Mouse (Mus musculus) hindbrain, embryonic 16.5 days (tissue): ENCODE measurements around the gene Gbx1. TPM values are rescaled to one million over a fixed set of nuclear protein-coding genes. Genes with fewer than 3 reads are reported as not detected.

ENCODE experiments used
- ATAC-seq: fragments of 200-750 bp; cut with Nextera tagmentation; 2 replicates; pipeline ENCODE4 v1.8.0; 2017; ENCODE audit warnings: moderate TSS enrichment, moderate library complexity
- H3K27ac ChIP-seq: fragments of 300-500 bp; sonication (generic); 2 replicates; pipeline ENCODE4 v1.5.1; 2014; ENCODE audit warnings: low read depth, mild to moderate bottlenecking, control low read depth, low read length, moderate library complexity
- H3K27me3 ChIP-seq: fragments of 300-500 bp; sonication (generic); replicated peaks from 2 replicates; pipeline ENCODE4 v1.6.1; 2014; ENCODE audit warnings: low read length; ENCODE audit not compliant: control insufficient read depth, insufficient read depth
- H3K36me3 ChIP-seq: fragments of 300-500 bp; sonication (generic); 2 replicates; pipeline ENCODE4 v1.6.1; 2014; ENCODE audit warnings: mild to moderate bottlenecking, low read length, moderate library complexity, mixed read lengths; ENCODE audit not compliant: control insufficient read depth, insufficient read depth
- H3K4me1 ChIP-seq: fragments of 300-500 bp; sonication (generic); 2 replicates; pipeline ENCODE4 v1.6.1; 2014; ENCODE audit warnings: low read depth, low read length; ENCODE audit not compliant: control insufficient read depth, insufficient read depth
- H3K4me2 ChIP-seq: fragments of 300-500 bp; sonication (generic); 2 replicates; pipeline ENCODE4 v1.6.1; 2014; ENCODE audit warnings: mild to moderate bottlenecking, low read length, control low read depth, moderate library complexity
- H3K4me3 ChIP-seq: fragments of 300-500 bp; sonication (generic); 2 replicates; pipeline ENCODE4 v1.5.1; 2014; ENCODE audit warnings: mild to moderate bottlenecking, low read length, control low read depth, moderate library complexity
- H3K9ac ChIP-seq: fragments of 300-500 bp; sonication (generic); 2 replicates; pipeline ENCODE4 v1.6.1; 2014; ENCODE audit warnings: low read depth, mild to moderate bottlenecking, control low read depth, low read length, moderate library complexity
- H3K9me3 ChIP-seq: fragments of 300-500 bp; sonication (generic); 2 replicates; pipeline ENCODE4 v1.6.1; 2014; ENCODE audit warnings: mild to moderate bottlenecking, low read length, moderate library complexity; ENCODE audit not compliant: control insufficient read depth
- WGBS: fragments of 180-500 bp; shearing (Covaris S2); extraction: QIAGEN DNeasy Blood & Tissue Kit; methylation state at CpG from one replicate; pipeline ENCODE4 v1.1.7; 2014; 5-methylcytosine and 5-hydroxymethylcytosine counted together
- polyA plus RNA-seq: library from polyadenylated mRNA; unstranded; fragments of >200 nt; fragmentation: Nextera tagmentation; extraction: Ambion mirVana; gene quantifications from 2 replicates; pipeline ENCODE4 v1.2.1, GENCODE M21; 2015

The Gbx1 gene
- polyA plus RNA-seq, 1 experiment from 2014 or later: 3.0 TPM

- H3K36me3 ChIP-seq: peaks cover 15% of the 10 kb centered on the region
- WGBS: 3% methylated on average over 53 of the region's 67 CpGs
- peaks cover 26% of the 10 kb centered on the region for H3K4me1 ChIP-seq
- H3K27me3 ChIP-seq: peaks cover 2% of the 10 kb centered on the region; the same call in 1 of the 2 replicates
- no peak for ATAC-seq
- H3K4me3 ChIP-seq: peak overlapping the region; percentile 30
- H3K9ac ChIP-seq: peak overlapping the region; percentile 55
- no peaks in the 10 kb centered on the region for H3K9me3 ChIP-seq
- H3K27ac ChIP-seq: no peak overlapping the region
- H3K4me2 ChIP-seq: peak overlapping the region; percentile 51
Measured at GRCm38 (mm10) chr5:24474723-24475261, 52.2 kb downstream of the Gbx1 start.

GRCm38 (mm10) chr5:24474025-24474722 lies 52.8 kb downstream of the Gbx1 start:
- Histone ChIP-seq H3K9ac (peak overlapping the region; percentile 55), H3K27ac (no peak overlapping the region), H3K27me3 (peaks cover 2% of the 10 kb centered on the region; the same call in 1 of the 2 replicates), H3K9me3 (no peaks in the 10 kb centered on the region), H3K4me1 (peaks cover 26% of the 10 kb centered on the region), H3K4me3 (peak overlapping the region; percentile 30), H3K36me3 (peaks cover 12% of the 10 kb centered on the region; the same call in 1 of the 2 replicates), H3K4me2 (peak overlapping the region; percentile 51)
- WGBS: 8% methylated on average over 55 of the region's 77 CpGs
- no peak for ATAC-seq

- H3K27me3 ChIP-seq: peaks cover 2% of the 10 kb centered on the region; the same call in 1 of the 2 replicates
- ATAC-seq: 0 out of 2 replicates have a peak, but pooled peaks have one; percentile 12
- H3K9me3 ChIP-seq: no peaks in the 10 kb centered on the region
- H3K9ac ChIP-seq: no peak overlapping the region
- 57% methylated on average over 6 of the region's 7 CpGs for WGBS
- no peak overlapping the region for H3K27ac ChIP-seq
- H3K4me1 ChIP-seq: peaks cover 26% of the 10 kb centered on the region
- H3K36me3 ChIP-seq: 0 out of 2 replicates have a peak, but pooled peaks cover 5% of the 10 kb centered on the region
- no peak overlapping the region for H3K4me2 ChIP-seq
- no peak overlapping the region for H3K4me3 ChIP-seq
Measured at GRCm38 (mm10) chr5:24472884-24473619, 54.0 kb downstream of the Gbx1 start.

- Histone ChIP-seq H3K4me1 (peaks cover 32% of the 10 kb centered on the region), H3K9ac (no peak overlapping the region), H3K4me3 (no peak overlapping the region), H3K4me2 (no peak overlapping the region), H3K36me3 (no peaks in the 10 kb centered on the region), H3K27ac (no peak overlapping the region), H3K27me3 (peaks cover 2% of the 10 kb centered on the region; the same call in 1 of the 2 replicates), H3K9me3 (no peaks in the 10 kb centered on the region)
- ATAC-seq: peak; percentile 73
- 14% methylated on average over 5 of the region's 5 CpGs for WGBS
Measured at GRCm38 (mm10) chr5:24470600-24470999, 56.4 kb downstream of the Gbx1 start.

GRCm38 (mm10) chr5:24466762-24467161 lies 60.2 kb downstream of the Gbx1 start:
- Histone ChIP-seq H3K4me1 (peaks cover 12% of the 10 kb centered on the region), H3K27me3 (no peaks in the 10 kb centered on the region), H3K9me3 (no peaks in the 10 kb centered on the region), H3K4me3 (no peak overlapping the region), H3K4me2 (no peak overlapping the region), H3K27ac (no peak overlapping the region; the same call in 1 of the 2 replicates), H3K36me3 (no peaks in the 10 kb centered on the region), H3K9ac (0 out of 2 replicates have a peak overlapping the region, but pooled peaks have one; percentile 23)
- ATAC-seq: 0 out of 2 replicates have a peak, but pooled peaks have one; percentile 9
- WGBS: 32% methylated on average over 12 of the region's 12 CpGs

- ATAC-seq: no peak
- Histone ChIP-seq H3K4me2 (peak overlapping the region; percentile 27), H3K27me3 (no peaks in the 10 kb centered on the region), H3K9ac (no peak overlapping the region), H3K9me3 (no peaks in the 10 kb centered on the region), H3K36me3 (peaks cover 4% of the 10 kb centered on the region), H3K4me1 (peaks cover 41% of the 10 kb centered on the region), H3K4me3 (no peak overlapping the region), H3K27ac (no peak overlapping the region)
- WGBS: 42% methylated on average over 7 of the region's 7 CpGs
Measured at GRCm38 (mm10) chr5:24455613-24456012, 71.4 kb downstream of the Gbx1 start.

- Histone ChIP-seq H3K4me3 (no peak overlapping the region), H3K9me3 (no peaks in the 10 kb centered on the region), H3K27me3 (no peaks in the 10 kb centered on the region), H3K4me1 (peaks cover 41% of the 10 kb centered on the region), H3K4me2 (peak overlapping the region; percentile 97), H3K27ac (no peak overlapping the region), H3K36me3 (peaks cover 4% of the 10 kb centered on the region), H3K9ac (no peak overlapping the region)
- WGBS: 55% methylated on average over 3 of the region's 3 CpGs
- no peak for ATAC-seq
Measured at GRCm38 (mm10) chr5:24455076-24455475, 71.9 kb downstream of the Gbx1 start.

GRCm38 (mm10) chr5:24453985-24454303 lies 73.1 kb downstream of the Gbx1 start:
- H3K9me3 ChIP-seq: no peaks in the 10 kb centered on the region
- WGBS: 7% methylated on average over 2 of the region's 2 CpGs
- H3K4me1 ChIP-seq: peaks cover 41% of the 10 kb centered on the region
- no peak for ATAC-seq
- H3K9ac ChIP-seq: peak overlapping the region; percentile 95; the same call in 1 of the 2 replicates
- peak overlapping the region; percentile 97 for H3K4me3 ChIP-seq
- H3K27ac ChIP-seq: peak overlapping the region; percentile 86
- peaks cover 4% of the 10 kb centered on the region; the same call in 1 of the 2 replicates for H3K36me3 ChIP-seq
- H3K27me3 ChIP-seq: no peaks in the 10 kb centered on the region
- H3K4me2 ChIP-seq: peak overlapping the region; percentile 97
